Mouse (Mus musculus) lung, postnatal 0 days (tissue): ENCODE measurements at regions not wholly inside any gene's neighbourhood (a gene's known extent, or its start where the extent isn't known, plus 50 kb on each side); places are given as distances from the start of the nearest gene placed in this dataset.

Source experiments
- CTCF ChIP-seq: IDR thresholded peaks from 2 replicates; pipeline ENCODE4 v1.5.1; 2016; ENCODE audit warnings: antibody characterized with exemption, mild to moderate bottlenecking
- EP300 ChIP-seq: IDR thresholded peaks from 2 replicates; pipeline ENCODE4 v1.6.1; 2016; ENCODE audit warnings: antibody characterized with exemption, mild to moderate bottlenecking, control low read depth

GRCm38 (mm10) chr10:119326912-119327311 lies 87.1 kb upstream of the Cand1 start:
- TF ChIP-seq CTCF = no peak
- TF ChIP-seq EP300 = no peak
